Mouse (Mus musculus): ENCODE results near the gene Spag5.

DNA sequence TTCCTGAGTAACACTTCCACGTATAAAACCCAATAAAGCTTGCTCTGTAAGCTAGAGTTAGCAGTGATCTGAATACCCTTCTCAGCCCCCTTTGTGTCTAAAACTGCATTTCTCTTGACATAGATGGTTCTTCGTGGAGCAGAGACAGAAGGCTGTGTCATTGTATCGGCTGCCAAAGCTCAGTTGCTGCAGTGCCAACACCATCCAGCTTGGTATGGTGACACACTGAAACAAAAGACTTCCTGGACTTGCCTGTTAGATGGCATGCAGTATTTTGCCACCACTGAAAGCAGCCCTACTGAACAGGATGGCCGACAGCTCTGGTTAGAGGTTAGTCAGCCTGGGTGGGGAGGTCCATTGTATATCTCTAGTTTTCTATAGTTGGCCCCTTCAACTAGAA lies 21.7 kb upstream of the Spag5 start:
- TF ChIP-seq CTCF (IDR thresholded peaks at IDR 0.05; ENCODE audit: borderline replicate concordance, insufficient read depth, low read length) (no peak), POLR2A (IDR thresholded peaks at IDR 0.05; ENCODE audit: low read depth, low read length) (no peak)

All from embryonic fibroblast, embryonic 13.5 days (primary cell).